Mouse (Mus musculus): Measurements from ENCODE around the gene Sult2b1.

DNA sequence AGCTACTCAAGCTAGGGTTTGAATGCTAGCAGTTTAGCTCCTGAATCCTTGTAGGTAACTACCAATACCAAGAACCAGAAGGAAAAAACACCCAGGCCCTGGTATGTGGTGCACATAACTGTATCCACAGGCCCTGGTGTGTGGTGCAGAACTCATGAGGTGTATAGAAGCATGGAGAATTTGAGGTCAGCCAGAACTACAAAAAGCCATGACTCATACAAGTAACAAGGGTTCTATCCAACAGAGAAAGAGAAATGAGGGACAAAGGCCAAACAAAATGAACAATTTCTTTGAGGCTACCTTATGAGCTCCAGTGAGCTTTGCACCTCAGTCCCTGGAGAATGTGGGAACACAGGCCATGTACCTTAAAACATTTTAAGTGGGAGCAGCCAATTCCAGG, 36.4 kb upstream of the Sult2b1 start:
- TF ChIP-seq MAFK (IDR thresholded peaks at IDR 0.05; ENCODE audit: insufficient read depth, low read depth, low read length) (no peak), ZC3H11A (IDR thresholded peaks at IDR 0.05; ENCODE audit: borderline replicate concordance, low read depth, low read length) (no peak)

All from ES-E14 (cell line).